Mouse (Mus musculus) heart, adult 8-10 months (tissue): ENCODE results near the gene Pecam1. TPM values are rescaled to one million over a fixed set of nuclear protein-coding genes. Genes with fewer than 3 reads are reported as not detected.

Experiments used
- DNase-seq: peaks from one replicate; pipeline ENCODE4 v3.0.0; 2022; ENCODE audit warnings: low spot score
- total RNA-seq, 4 experiments: library from RNA; stranded (reverse); gene quantifications; 2 replicates each; pipeline ENCODE4 v1.2.4; 2022

Gene Pecam1
- total RNA-seq, 4 experiments from 2014 or later, result 97.3 to 119 (median 109) TPM

DNA sequence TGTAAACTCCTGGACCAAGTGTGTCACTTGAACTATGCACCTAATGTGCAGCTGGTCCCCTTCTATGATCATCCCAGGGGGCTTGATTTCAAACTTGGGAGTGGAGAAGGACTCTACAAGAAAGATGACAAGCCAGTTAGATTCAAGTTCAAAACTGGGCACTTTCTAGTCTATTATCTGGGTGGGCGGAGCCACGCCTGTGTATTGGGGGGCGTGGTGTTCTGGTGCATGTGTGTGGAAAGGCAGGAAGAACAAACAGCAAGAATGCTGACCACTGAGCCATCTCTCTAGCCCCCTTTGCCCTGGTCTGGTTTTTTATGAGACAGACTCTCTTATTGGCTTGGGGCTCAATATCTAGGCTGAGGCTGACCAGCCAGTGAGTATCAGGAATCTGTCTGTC, 54.5 kb downstream of the Pecam1 start:
- DNase-seq, result no peak

DNA sequence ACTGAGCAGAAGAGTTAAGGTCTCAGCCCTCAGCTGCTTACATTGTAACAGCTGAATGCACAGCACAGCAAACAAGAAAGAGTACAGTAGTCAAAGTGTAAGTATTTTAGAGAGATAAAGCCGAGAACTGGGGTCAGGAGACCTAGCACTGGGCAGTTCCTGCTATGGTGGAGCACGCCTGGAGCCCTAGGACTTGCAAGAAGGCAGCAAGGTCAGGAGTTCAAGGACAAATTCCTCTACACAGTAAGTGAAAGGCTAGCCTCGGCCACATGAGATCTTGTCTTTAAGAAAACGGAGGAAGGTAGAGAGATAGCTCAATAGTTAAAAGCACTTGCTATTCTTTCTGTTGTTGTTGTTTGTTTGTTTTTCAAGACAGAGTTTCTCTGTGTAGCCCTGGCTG, 57.5 kb downstream of the Pecam1 start:
- no peak for DNase-seq

DNA sequence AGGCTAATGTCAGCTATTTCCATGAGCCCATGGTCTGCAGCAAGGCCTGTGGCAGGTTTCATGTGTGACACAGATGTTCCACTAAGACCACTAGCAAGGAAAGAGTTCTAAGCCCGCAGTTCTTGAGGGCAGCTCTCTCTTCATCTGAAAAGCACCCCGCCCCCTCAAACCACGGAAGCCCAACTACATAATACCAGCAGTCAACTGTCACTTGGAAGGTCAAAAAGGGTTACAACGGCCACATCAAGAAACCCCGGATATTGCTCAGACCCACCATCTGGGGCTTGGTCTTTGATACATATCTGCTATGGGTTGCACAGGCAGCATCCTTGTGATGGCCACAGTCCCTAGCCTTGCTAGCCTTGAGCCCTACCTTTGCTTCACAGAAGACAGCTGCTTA, 62.1 kb downstream of the Pecam1 start:
- DNase-seq, result no peak

DNA sequence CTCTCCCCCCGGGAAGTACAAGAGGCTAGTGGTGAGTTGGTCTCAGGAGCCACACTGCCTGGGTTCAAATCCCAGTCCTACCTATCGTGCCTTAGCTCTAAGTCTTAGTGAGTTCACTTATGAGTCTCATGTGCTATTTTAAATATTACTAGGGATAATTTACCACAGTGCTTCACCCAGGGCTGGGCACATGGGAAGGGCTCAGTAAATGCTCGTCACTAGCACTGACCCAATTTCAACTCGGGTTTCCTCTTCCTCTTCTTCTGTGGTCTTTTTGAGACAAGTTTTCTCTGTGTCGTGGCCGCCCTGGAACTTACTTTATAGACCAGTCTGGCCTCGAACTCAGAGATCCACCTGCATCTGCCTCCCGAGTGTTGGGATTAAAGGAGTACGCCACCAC, 63.1 kb downstream of the Pecam1 start:
- no peak for DNase-seq

DNA sequence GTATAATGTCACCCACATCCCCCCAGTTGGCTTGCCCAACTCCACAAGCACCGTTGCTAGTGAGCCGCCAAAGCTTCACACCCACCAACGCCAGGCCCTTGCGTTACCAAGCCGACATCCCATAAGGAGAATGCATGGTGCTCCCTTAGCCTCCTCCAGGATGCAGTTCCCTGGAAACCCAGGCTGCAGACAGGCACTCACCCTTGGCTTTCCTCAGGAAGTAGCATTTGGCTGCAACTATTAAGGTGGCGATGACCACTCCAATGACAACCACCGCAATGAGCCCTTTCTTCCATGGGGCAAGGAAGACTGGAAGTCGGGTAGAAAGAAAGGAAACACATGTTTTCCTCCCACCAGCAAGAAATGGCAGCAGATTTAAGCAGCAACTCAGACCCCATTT, 66.4 kb downstream of the Pecam1 start:
- DNase-seq, result no peak

DNA sequence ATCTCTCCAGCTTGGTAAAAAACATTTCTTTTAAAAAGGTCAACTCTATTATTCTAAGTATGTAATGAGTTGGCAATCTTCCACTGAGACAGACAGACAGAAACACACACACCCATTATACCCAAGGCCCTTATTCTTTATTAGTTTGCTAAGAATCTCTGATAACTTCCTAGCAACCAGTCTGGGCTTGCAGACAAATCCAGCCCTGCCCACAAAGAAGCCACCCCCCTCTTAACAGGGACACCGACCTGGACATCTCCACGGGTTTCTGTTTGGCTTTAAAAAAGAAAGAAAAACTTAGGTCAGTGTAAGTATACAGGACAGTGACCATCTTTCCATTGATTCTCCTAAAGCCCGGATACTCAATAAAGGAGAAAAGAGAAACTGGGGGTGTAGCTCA, 67.1 kb downstream of the Pecam1 start:
- no peak for DNase-seq

DNA sequence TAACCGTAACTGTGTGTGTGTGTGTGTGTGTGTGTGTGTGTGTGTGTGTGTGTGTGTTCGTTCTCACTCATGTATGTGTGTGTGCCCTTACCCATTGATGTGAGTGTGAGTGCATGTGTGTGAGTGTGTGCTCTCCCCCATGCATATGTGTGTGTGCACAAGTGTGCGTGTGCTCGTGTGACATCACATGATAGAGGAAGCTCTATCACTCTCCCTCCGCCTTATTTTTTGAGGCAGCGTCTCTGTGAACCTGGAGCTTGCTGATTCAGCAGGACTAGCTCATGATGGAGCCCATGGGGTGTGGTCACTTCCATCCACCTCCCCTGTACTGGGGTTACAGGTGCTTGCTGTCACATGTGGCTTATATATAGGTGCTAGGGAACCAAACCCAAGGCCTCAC, 69.3 kb downstream of the Pecam1 start:
- no peak for DNase-seq

DNA sequence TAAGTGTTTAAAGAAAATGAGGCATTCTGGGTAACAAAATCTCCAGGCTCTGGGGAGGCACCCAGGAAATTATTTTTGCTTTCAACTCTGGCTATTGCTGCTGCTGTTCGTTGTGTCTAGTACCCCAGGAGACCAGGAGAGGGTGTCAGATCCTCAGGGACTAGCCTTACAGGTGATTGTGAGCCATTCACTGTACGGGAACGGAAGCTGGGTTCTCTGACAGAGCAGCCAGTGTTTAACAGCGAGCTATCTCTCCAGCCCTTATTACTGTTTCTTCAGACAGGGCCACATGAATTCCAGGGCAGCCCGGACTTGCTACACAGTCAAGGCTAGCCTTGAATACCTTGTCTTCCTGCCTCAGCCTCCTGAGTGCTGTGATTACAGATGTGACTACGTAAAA, 70.6 kb downstream of the Pecam1 start:
- DNase-seq, result peak; percentile 35

DNA sequence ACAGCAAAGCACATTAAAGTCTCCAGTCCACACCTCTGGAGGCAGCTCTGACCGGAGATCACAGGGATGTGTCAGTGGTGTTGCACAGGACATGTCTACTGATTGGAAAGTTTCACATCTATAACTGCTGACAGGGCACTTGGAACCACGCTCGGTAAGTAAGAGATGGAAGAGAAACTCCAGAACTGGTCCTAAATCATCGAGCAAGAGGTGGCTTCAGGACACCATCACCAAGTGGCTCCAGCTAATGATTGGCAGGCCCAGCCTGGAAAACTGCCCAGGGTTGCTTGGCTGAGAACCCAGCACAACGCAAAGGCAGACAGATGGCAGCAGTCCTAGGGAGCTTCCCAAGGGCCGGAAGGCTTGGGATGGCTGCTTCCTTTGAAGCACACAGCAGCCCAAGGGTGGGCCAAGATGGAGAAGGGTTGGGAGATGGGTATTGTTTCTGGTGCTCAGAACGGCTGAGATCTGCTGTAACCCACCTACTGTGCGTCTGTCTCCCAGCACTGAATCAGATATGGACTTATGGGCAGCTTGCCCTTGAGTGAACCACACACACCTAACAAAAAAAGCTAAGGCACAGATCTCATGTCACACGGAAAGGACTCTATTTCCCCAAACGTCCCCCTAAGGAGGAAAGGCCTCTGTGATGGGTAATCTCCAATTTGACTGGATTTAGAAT, 72.4 kb downstream of the Pecam1 start:
- DNase-seq, result peak; percentile 93

DNA sequence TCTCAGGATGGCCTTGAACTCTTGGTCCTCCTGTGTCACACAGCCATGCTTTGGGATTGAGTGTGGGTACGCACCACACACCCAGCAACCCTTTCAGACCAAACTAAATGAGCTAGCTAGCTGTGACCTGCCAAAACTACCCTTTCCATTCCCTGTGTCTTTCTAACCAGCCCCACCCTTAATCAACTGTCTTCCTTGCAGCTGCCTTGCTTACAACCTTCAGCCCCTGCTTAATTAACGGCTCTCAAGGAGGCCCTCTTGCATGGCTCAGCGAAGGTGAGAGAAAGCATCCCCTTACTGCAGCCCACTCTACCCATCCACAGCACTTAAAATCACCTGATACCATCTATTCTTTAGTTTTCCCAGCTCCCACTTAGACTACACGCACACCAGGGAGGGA, 73.1 kb downstream of the Pecam1 start:
- DNase-seq, result no peak

DNA sequence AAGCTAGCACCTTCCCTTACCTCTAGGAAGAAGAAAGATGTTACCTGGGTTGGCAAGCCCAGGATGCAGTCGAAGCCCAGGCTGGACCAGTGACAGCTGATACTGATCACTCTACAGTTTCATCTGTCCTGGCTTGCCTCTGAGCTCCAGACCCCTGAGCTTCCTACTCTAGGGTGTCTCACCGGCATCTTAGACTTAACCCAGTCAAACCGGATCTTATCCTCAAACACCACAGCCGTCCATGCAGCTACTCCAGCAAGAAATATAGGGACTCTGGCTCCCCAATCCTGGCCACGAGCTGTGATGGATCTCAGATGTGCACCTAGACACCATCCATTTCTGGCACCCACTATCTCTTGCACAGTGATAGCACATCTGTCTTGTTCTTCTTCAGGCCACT, 74.6 kb downstream of the Pecam1 start:
- no peak for DNase-seq

DNA sequence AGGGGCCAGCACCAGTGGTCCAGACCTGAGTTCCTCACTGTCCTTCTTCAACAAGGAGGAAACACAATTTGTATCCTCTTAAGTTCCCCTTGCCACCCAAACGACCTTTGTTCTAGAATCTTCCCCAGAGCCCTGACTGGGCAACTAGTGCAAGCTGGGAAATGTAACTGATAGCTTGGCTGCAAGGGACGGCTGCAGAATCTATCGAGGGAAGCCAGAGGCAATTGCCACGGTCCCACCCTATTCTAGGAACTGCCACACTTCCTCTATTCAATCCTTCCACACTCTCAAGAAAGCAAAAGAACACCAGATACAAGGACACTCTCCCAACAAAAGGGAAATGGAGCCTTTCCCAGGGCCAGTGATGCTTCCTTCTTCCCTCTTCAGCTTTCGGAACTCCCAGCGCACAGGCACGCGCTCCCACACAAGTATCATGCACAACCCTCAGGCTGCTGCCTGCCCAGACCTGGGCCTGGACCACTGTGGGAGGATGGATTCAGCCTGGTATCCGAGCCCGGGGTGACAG, 75.2 kb downstream of the Pecam1 start:
- DNase-seq, result peak; percentile 84

DNA sequence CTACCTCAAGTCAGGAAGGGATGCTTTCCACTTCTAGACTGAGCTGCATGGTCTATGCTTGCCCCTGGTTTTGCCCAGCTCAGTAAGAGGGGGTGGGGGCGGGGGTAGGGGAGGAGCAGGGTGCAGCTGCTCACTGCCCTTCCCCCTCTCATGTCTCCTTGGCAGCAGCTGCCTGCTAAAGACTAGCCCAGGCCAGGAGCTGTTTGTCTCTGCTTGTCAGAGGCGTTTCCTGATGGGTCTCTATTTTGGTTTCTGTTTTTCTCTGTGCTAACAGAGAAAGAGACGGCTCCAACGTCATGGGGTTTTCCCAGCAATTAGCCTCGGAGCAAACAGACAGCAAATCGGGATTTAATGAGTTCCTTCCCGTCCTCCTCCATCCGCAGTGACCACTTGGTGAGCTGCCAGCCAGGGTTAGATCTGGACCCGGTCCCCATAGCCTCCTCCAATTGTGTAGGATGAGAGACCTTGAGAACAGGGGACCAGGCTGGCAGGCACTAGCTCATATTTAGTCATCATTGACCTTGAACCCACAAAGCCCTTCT, 75.7 kb downstream of the Pecam1 start:
- DNase-seq, result peak; percentile 92

DNA sequence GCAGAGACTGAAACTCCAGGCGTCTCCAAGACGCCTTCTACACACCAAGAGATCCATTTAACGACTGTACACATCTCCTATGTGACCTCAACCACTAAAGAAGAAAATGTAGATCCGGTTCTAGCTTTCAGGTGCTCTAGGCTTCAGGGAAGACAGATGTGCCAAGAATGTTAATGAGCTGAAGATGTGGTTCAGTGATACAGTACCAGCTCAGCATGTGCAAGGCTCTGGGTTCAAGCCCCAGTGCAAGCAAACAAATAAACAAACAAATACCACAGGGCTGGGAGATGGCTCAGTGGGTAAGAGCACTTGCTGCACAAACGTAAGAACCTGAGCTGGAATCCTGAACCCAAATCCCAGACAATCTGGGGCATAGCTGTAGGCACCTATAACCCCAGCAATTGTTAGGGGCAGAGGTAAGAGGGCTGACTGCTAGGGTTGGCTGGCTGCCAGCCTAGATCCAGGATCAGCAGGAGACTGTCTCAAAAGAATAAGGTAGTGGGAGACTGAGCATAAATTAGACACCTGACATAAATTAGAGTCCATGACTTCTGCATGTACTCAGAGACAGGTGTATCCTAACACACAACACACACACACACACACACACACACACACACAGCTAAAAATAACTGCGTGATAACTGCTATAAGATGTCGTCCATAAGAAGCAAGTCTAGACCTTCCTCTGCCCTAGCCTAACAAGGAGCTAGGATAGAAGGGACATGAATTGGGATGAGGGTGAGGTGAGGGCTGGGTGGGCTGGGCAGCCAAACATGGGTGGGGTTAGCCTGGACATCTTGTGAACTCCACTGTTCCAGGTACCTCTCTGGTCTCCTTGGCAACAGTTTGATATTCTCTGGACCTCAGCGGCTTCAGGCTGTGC, 76.5 kb downstream of the Pecam1 start:
- DNase-seq, result no peak

DNA sequence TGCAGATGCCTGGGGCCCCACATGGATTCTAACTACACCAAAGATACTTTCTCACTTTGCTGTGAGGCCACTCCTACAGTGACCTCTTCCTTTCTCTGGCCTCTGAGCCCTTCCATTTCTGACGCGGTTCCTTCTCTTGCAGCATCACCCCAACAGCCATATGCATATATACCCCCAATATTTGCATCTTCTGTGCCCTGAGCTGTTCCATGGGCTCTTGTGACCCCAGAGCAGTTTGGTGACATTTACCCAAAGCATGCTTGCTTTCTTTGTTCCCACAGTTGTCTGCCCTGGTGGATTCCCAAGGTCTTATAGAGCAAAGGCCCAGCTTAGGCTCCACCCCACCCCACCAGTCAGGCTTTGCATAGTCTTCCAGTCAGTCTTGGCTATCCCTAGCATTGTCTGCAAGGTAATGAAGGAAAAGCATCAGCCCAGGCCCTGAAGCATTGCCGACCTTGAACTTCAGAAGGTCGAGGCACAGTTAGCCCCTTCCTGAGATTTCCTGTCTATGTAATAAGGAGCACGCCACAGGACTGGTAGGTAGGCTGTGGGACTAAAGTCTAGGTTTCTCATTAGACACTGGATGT, 77.4 kb downstream of the Pecam1 start:
- DNase-seq, result no peak

DNA sequence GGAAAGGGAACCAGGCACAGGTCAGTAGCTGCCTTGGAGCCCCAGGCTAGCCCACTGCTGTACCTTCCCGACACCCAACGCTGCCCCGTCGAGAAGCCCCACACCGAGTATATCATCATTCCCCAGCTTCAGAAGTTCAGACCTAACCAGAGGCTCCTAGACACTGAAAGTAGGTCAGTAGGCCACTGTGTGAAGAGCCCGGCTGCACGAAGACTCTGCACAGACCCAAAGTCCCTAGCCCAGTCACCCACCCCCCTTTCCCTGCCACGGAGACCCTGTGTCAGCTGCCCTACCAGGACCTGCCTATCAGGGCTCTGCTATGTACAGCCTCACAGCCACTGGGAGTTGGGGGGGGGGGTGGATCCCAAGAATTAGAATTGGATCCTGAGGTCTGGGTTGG, 78.6 kb downstream of the Pecam1 start:
- DNase-seq, result no peak

DNA sequence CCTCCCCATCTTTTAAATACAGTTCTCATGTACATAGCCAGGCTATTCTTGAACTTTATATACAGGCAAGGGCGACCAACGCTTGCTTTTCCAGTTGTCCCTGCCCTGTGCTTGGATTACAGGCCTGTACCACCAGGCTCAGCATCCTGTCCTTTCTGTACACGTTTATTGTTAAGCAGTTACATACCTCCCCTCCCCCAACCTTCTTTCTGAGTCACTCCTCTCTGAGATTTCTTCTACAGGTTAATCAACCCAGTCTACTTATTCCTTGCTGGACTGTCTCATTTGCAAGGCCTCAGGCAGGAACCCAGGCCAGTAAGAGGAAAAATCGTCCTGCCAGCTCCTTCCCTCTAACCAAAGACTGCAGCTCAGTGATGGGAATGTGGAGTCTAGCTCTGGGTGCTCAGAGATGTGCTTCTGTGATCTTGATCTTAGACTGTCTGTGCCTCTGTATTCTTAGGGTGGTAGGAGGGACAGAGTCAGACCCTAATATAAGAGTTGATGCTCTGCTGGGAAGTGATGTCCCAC, 79.4 kb downstream of the Pecam1 start:
- DNase-seq, result no peak

DNA sequence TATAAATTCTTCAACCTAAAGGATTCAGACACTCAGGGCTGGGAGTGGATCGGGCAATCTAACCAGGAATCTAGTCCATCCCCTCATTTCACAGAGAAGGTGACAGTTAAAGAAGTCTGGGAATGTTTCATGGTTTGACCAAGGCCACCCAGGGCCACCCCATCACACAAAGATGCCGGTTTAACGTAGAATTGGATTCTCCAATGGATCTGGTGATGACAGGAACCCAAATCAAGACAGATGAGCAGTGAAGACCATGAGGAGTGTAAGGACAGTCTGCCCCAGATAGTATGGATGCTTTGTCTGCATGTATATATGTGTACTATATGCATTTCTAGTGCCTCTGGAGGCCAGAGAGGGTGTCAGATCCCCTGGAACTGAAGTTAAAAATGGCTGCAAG, 80.2 kb downstream of the Pecam1 start:
- no peak for DNase-seq

DNA sequence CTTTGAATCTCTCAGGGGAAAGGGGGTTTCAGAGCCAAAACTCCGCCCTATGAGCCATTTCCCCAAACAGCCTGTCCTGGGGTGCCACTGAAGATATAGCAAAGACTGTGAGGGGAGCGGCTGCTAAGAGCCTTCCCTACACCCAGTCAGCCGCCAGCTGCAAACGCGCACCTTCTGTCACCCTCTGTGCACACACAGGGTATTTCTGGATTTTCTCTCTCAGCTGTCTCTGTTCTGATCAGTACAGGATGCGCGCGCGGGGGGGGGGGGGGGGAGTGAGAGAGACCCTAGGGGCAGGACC, 80.6 kb downstream of the Pecam1 start:
- DNase-seq, result peak; percentile 78

DNA sequence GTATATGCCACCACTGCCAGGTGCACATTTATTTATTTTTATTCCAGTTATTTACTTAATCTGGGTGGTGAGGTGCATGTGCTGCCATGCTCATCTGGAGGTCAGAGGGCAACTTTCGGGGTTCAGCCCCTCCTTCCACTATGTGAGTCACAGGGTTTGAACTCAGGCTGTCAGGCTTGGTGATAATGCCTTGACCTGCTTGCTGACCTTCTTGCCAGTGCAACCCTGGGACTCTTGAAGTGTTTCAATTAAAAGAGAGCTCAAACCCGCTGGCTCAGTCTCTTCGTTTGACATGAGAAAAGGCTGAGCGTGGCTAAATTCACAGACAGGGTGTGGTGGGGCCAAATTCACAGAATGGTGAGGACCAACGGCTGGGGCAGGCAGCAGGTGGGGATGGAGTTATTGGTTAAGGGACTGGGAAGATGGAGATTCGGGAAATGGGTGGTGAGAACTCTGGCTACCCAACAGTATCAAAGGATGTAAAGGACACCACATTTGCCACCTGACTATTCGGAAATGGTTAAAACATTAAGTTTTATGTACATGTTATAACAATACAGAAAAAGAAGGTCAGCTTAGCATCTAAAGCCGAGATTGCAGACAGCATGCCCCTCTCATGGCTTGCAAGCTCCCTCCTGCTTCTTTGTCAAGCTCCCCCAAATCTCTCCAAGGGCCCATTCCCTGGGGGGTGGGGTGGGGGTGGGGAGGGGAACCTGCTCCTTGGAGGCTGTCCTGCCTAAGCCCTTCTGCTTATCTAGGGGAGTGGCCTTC, 81.1 kb downstream of the Pecam1 start:
- no peak for DNase-seq

DNA sequence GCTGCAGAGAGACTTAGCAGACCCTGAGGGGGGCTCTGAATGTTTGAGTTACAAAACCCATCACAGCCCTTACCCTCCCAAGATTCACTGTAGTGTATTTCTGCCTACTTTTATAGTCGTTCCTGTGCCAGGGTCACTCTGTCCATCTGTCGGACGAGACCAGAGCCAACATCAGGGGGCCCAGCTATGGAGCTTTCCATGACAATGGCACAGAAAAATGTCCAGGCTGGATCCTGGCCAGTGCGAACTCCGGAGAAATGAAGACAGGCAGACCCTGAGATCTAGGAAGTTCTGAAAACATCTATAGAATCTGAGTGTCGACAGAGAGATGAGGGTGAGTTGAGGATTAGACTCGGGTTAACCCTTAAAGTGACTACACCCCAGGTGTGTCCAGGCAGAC, 82.1 kb downstream of the Pecam1 start:
- no peak for DNase-seq

DNA sequence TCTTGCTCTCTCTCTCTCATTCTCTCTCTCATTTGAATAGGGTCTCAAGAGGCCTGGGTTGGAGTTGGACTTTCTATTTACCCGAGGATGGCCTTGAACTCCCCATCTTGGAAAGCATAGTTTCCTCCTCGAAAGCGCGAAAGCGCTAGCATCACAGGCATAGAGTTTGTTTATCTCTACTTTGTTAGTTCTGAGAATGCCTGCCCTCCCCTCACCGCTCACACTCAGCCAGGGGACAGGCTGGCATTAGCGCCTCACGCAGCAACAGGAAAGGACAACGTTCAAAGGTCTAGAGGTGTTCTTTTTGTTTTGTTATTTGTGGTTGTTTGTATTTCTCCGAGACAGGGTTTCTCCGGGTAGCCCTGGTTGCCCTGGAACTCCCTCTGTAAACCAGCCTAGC, 82.6 kb downstream of the Pecam1 start:
- DNase-seq, result no peak
